Mouse (Mus musculus): ENCODE data around the gene Adipor2. TPM values are rescaled to one million over a fixed set of nuclear protein-coding genes. Genes with fewer than 3 reads are reported as not detected.

The Adipor2 gene
- polyA plus RNA-seq (2015; fragmentation: Nextera tagmentation; extraction: Ambion mirVana): 45.5 and 48.9 TPM in 2 replicates

GRCm38 (mm10) chr6:119417354-119417753 is at the start of gene Adipor2:
TSS of gene Adipor2 (minus strand) at chr6:119417704.
- Histone ChIP-seq H3K27me3 (ENCODE audit: control insufficient read depth, insufficient read depth, low read length) (no peaks in the 10 kb centered on the region), H3K4me3 (replicated peaks; ENCODE audit: low read length) (peak within 1 kb of the TSS; percentile 26), H3K4me1 (ENCODE audit: control insufficient read depth, insufficient read depth, low read length) (no peaks in the 10 kb centered on the region), H3K36me3 (ENCODE audit: control insufficient read depth, insufficient read depth, low read length) (no peaks in the 10 kb centered on the region), H3K9ac (ENCODE audit: low read length) (0 out of 2 replicates have a peak within 1 kb of the TSS, but pooled peaks have one; percentile 13), H3K27ac (ENCODE audit: low read length) (peak within 1 kb of the TSS; percentile 75), H3K4me2 (ENCODE audit: low read depth, low read length) (peak within 1 kb of the TSS; percentile 45), H3K9me3 (replicated peaks; ENCODE audit: control insufficient read depth, low read length) (no peaks in the 10 kb centered on the region)
- ATAC-seq (ENCODE audit: insufficient read depth, low FRiP score): peak; percentile 84; the same call in 1 of the 2 replicates
- 4% methylated on average over 12 of the region's 12 CpGs for WGBS

- Histone ChIP-seq H3K27ac (ENCODE audit: low read length) (no peak overlapping the region), H3K9ac (ENCODE audit: low read length) (no peak overlapping the region), H3K4me1 (ENCODE audit: control insufficient read depth, insufficient read depth, low read length) (no peaks in the 10 kb centered on the region), H3K27me3 (ENCODE audit: control insufficient read depth, insufficient read depth, low read length) (no peaks in the 10 kb centered on the region), H3K4me2 (ENCODE audit: low read depth, low read length) (no peak overlapping the region), H3K36me3 (ENCODE audit: control insufficient read depth, insufficient read depth, low read length) (no peaks in the 10 kb centered on the region), H3K4me3 (replicated peaks; ENCODE audit: low read length) (no peak overlapping the region), H3K9me3 (replicated peaks; ENCODE audit: control insufficient read depth, low read length) (no peaks in the 10 kb centered on the region)
- WGBS: 93% methylated on average over 1 of the region's 1 CpGs
- ATAC-seq (ENCODE audit: insufficient read depth, low FRiP score): no peak
These were observed 48.7 kb upstream of the Adipor2 start for GRCm38 (mm10) chr6:119466161-119466560.

GRCm38 (mm10) chr6:119460391-119460790 is 42.9 kb upstream of the Adipor2 start:
- H3K27ac ChIP-seq (ENCODE audit: low read length): no peak overlapping the region
- no peaks in the 10 kb centered on the region for H3K27me3 ChIP-seq (ENCODE audit: control insufficient read depth, insufficient read depth, low read length)
- H3K4me3 ChIP-seq (replicated peaks; ENCODE audit: low read length): no peak overlapping the region
- H3K9me3 ChIP-seq (replicated peaks; ENCODE audit: control insufficient read depth, low read length): no peaks in the 10 kb centered on the region
- H3K4me1 ChIP-seq (ENCODE audit: control insufficient read depth, insufficient read depth, low read length): no peaks in the 10 kb centered on the region
- no peak overlapping the region for H3K9ac ChIP-seq (ENCODE audit: low read length)
- WGBS: 71% methylated on average over 5 of the region's 5 CpGs
- H3K4me2 ChIP-seq (ENCODE audit: low read depth, low read length): no peak overlapping the region
- no peaks in the 10 kb centered on the region for H3K36me3 ChIP-seq (ENCODE audit: control insufficient read depth, insufficient read depth, low read length)
- no peak for ATAC-seq (ENCODE audit: insufficient read depth, low FRiP score)

GRCm38 (mm10) chr6:119459041-119459440 is 41.5 kb upstream of the Adipor2 start:
- Histone ChIP-seq H3K9ac (ENCODE audit: low read length) (no peak overlapping the region), H3K27me3 (ENCODE audit: control insufficient read depth, insufficient read depth, low read length) (no peaks in the 10 kb centered on the region), H3K27ac (ENCODE audit: low read length) (no peak overlapping the region), H3K36me3 (ENCODE audit: control insufficient read depth, insufficient read depth, low read length) (no peaks in the 10 kb centered on the region), H3K4me2 (ENCODE audit: low read depth, low read length) (no peak overlapping the region), H3K9me3 (replicated peaks; ENCODE audit: control insufficient read depth, low read length) (no peaks in the 10 kb centered on the region), H3K4me1 (ENCODE audit: control insufficient read depth, insufficient read depth, low read length) (no peaks in the 10 kb centered on the region), H3K4me3 (replicated peaks; ENCODE audit: low read length) (no peak overlapping the region)
- no peak for ATAC-seq (ENCODE audit: insufficient read depth, low FRiP score)
- 58% methylated on average over 4 of the region's 4 CpGs for WGBS

- no peak for ATAC-seq (ENCODE audit: insufficient read depth, low FRiP score)
- Histone ChIP-seq H3K27ac (ENCODE audit: low read length) (no peak overlapping the region), H3K4me2 (ENCODE audit: low read depth, low read length) (no peak overlapping the region), H3K4me1 (ENCODE audit: control insufficient read depth, insufficient read depth, low read length) (no peaks in the 10 kb centered on the region), H3K27me3 (ENCODE audit: control insufficient read depth, insufficient read depth, low read length) (no peaks in the 10 kb centered on the region), H3K4me3 (replicated peaks; ENCODE audit: low read length) (no peak overlapping the region), H3K9me3 (replicated peaks; ENCODE audit: control insufficient read depth, low read length) (no peaks in the 10 kb centered on the region), H3K9ac (ENCODE audit: low read length) (no peak overlapping the region), H3K36me3 (ENCODE audit: control insufficient read depth, insufficient read depth, low read length) (no peaks in the 10 kb centered on the region)
- WGBS: 63% methylated on average over 8 of the region's 8 CpGs
These were observed 40.7 kb upstream of the Adipor2 start for GRCm38 (mm10) chr6:119458166-119458565.

GRCm38 (mm10) chr6:119451981-119452499 is 34.5 kb upstream of the Adipor2 start:
- Histone ChIP-seq H3K4me1 (ENCODE audit: control insufficient read depth, insufficient read depth, low read length) (peaks cover 18% of the 10 kb centered on the region; the same call in 1 of the 2 replicates), H3K9ac (ENCODE audit: low read length) (peak overlapping the region; percentile 49), H3K4me2 (ENCODE audit: low read depth, low read length) (peak overlapping the region; percentile 74), H3K4me3 (replicated peaks; ENCODE audit: low read length) (peak overlapping the region; percentile 38), H3K27ac (ENCODE audit: low read length) (peak overlapping the region; percentile 71), H3K27me3 (ENCODE audit: control insufficient read depth, insufficient read depth, low read length) (no peaks in the 10 kb centered on the region), H3K36me3 (ENCODE audit: control insufficient read depth, insufficient read depth, low read length) (no peaks in the 10 kb centered on the region), H3K9me3 (replicated peaks; ENCODE audit: control insufficient read depth, low read length) (no peaks in the 10 kb centered on the region)
- WGBS: 4% methylated on average over 15 of the region's 15 CpGs
- ATAC-seq (ENCODE audit: insufficient read depth, low FRiP score): peak; percentile 19; the same call in 1 of the 2 replicates

GRCm38 (mm10) chr6:119450965-119451943 is 33.8 kb upstream of the Adipor2 start:
- H3K36me3 ChIP-seq (ENCODE audit: control insufficient read depth, insufficient read depth, low read length): no peaks in the 10 kb centered on the region
- H3K4me2 ChIP-seq (ENCODE audit: low read depth, low read length): peak overlapping the region; percentile 74
- 32% methylated on average over 14 of the region's 14 CpGs for WGBS
- no peak for ATAC-seq (ENCODE audit: insufficient read depth, low FRiP score)
- H3K4me1 ChIP-seq (ENCODE audit: control insufficient read depth, insufficient read depth, low read length): peaks cover 18% of the 10 kb centered on the region; the same call in 1 of the 2 replicates
- H3K4me3 ChIP-seq (replicated peaks; ENCODE audit: low read length): peak overlapping the region; percentile 38
- peak overlapping the region; percentile 49 for H3K9ac ChIP-seq (ENCODE audit: low read length)
- H3K9me3 ChIP-seq (replicated peaks; ENCODE audit: control insufficient read depth, low read length): no peaks in the 10 kb centered on the region
- H3K27me3 ChIP-seq (ENCODE audit: control insufficient read depth, insufficient read depth, low read length): no peaks in the 10 kb centered on the region
- no peak overlapping the region for H3K27ac ChIP-seq (ENCODE audit: low read length)

- Histone ChIP-seq H3K9me3 (replicated peaks; ENCODE audit: control insufficient read depth, low read length) (no peaks in the 10 kb centered on the region), H3K4me3 (replicated peaks; ENCODE audit: low read length) (peak overlapping the region; percentile 44), H3K27ac (ENCODE audit: low read length) (no peak overlapping the region), H3K4me1 (ENCODE audit: control insufficient read depth, insufficient read depth, low read length) (peaks cover 18% of the 10 kb centered on the region; the same call in 1 of the 2 replicates), H3K36me3 (ENCODE audit: control insufficient read depth, insufficient read depth, low read length) (no peaks in the 10 kb centered on the region), H3K9ac (ENCODE audit: low read length) (peak overlapping the region; percentile 61), H3K4me2 (ENCODE audit: low read depth, low read length) (peak overlapping the region; percentile 76), H3K27me3 (ENCODE audit: control insufficient read depth, insufficient read depth, low read length) (no peaks in the 10 kb centered on the region)
- peak; percentile 64; the same call in 1 of the 2 replicates for ATAC-seq (ENCODE audit: insufficient read depth, low FRiP score)
- 6% methylated on average over 23 of the region's 23 CpGs for WGBS
These were observed 31.6 kb upstream of the Adipor2 start for GRCm38 (mm10) chr6:119449060-119449499.
